Mouse (Mus musculus): Measurements from ENCODE around the gene Mecom.

- TF ChIP-seq MEF2A (IDR thresholded peaks at IDR 0.05; ENCODE audit: borderline replicate concordance, low read depth, low read length) (no peak), MAFK (IDR thresholded peaks at IDR 0.05; ENCODE audit: insufficient replicate concordance, low read length) (no peak), CTCF (conservative IDR thresholded peaks at IDR 0.05 in 1 of 2, IDR thresholded peaks at IDR 0.05 in 1 of 2; ENCODE audit: low read depth in 2 of 2, low read length in 2 of 2) (no peak), TCF12 (IDR thresholded peaks at IDR 0.05; ENCODE audit: low read depth, low read length) (no peak), MAX (IDR thresholded peaks at IDR 0.05; ENCODE audit: low read length) (no peak), ZNF384 (IDR thresholded peaks at IDR 0.05; ENCODE audit: low read depth, low read length) (no peak), MXI1 (IDR thresholded peaks at IDR 0.05; ENCODE audit: low read depth, low read length) (no peak), NRF1 (IDR thresholded peaks at IDR 0.05; ENCODE audit: low read depth, low read length) (no peak), RAD21 (IDR thresholded peaks at IDR 0.05; ENCODE audit: low read depth, low read length) (no peak), JUN (IDR thresholded peaks at IDR 0.05; ENCODE audit: insufficient read depth, low read depth, low read length) (no peak), MAZ (IDR thresholded peaks at IDR 0.05; ENCODE audit: low read depth, low read length) (no peak)
Observed at GRCm38 (mm10) chr3:30189325-30189724, 358.5 kb downstream of the Mecom start.

All from CH12.LX (cell line).